Mouse (Mus musculus) ovary, postnatal 14 days (tissue): ENCODE results near the gene Ripply3.
"Not testable (repeated sequence)": the region's sequence is repeated elsewhere in the genome, so short reads cannot be mapped to it uniquely, and the experiment has no call there.

Source experiments
- DNase-seq: peaks from one replicate; pipeline ENCODE4 v3.0.0; 2022; ENCODE audit warnings: low spot score

Ripply3 gene

DNA sequence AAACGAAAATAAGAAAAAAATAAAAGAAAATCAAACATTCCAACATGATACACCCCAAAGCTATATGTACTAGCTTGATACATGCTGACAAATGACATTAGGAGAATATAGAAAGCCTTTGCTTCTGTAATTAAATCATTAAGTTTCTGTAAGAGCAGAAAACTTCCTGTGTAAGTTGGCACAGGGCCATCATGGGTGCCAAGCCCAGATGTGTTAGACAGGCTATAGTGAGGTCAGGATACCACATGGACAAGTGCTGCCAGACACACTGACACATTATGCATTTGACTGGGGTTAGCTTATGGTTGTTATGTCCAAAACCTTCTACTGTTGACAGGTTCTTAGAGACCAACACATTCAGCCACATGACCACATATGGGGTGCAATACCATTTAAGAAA, 13.0 kb upstream of the Ripply3 start:
- DNase-seq = no peak

DNA sequence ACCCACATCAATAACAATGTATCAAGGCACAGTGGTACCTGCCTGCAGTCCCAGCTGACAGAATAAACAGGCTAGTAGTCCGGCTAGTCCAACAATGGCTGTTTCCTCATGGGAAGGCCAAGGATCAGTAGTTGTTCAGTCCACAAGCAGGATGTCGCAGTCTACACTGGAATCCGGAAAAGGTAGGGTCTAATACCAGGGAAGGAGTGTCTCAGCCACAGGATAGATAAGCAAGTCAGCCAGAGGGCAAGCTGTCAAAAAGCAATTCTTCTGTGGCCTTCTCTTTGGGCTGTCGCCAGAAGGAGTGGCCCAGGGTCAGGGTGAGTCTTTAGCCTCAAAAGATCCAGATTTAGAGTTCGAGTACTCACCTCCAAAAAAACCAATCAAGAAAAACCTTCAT, 10.5 kb upstream of the Ripply3 start:
- DNase-seq = no peak

DNA sequence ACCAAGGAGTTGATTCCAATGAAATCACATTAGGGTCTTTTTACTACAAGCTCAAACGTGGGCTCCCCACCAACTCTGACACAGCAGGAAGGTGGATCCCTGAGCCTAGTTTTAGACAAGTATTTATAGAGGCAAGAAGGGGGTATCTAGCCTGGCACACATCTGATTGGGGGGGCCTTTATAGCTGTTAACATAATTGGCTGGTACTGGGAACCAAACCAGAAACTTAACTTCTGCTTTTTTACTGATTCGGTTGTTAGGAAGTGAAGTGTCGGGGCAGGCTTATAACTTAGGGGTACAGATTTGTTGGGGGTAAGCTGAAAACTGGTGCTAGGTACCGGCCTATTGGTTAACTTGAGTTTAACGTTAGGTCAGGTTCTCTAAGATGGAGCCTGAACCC, 8.0 kb upstream of the Ripply3 start:
- no peak for DNase-seq

DNA sequence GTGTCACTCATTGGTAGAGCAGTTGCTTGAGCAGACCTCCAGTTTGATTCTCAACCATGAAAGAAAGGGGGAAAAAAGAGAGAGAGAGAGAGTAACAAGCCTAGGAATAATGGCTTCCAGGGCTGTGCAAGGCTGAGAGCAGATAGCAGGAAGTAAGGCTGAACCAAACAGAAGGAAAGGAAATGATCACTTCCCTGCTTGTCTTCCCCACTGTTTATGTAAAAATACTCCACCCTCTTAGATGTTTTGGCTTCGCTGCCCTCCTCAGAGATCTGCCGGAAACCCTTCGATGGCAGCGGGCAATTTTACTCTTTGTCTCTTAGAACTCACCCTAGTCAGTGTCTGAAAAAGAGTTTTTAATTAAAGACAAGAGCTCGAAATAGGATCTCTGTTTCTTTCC, 4.5 kb upstream of the Ripply3 start:
- DNase-seq = no peak

- DNase-seq = no peak
These were observed 2.2 kb upstream of the Ripply3 start for GRCm38 (mm10) chr16:94326008-94326407.

- no peak for DNase-seq
These were observed 954 bp downstream of the Ripply3 start for GRCm38 (mm10) chr16:94328881-94329867.

DNA sequence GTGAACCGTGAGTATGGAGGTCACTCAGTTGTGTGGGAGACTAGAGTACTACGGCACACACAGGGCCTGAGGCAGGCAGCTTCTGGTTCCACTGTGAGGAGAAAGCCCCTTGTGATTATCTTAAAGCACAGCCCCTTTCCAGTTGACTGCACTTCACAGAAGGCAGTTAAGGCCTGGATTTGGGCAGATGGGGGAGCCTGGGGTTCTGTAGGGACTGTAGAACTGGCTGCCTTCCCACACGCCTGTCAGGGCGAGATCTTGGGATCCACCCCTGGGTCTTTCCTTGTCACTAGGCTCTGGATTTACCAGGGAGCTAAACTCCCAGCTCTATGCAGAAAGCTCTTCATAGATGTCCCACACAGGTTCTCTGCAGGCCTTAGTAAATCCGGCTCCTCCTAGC, 2.2 kb downstream of the Ripply3 start:
- no peak for DNase-seq

DNA sequence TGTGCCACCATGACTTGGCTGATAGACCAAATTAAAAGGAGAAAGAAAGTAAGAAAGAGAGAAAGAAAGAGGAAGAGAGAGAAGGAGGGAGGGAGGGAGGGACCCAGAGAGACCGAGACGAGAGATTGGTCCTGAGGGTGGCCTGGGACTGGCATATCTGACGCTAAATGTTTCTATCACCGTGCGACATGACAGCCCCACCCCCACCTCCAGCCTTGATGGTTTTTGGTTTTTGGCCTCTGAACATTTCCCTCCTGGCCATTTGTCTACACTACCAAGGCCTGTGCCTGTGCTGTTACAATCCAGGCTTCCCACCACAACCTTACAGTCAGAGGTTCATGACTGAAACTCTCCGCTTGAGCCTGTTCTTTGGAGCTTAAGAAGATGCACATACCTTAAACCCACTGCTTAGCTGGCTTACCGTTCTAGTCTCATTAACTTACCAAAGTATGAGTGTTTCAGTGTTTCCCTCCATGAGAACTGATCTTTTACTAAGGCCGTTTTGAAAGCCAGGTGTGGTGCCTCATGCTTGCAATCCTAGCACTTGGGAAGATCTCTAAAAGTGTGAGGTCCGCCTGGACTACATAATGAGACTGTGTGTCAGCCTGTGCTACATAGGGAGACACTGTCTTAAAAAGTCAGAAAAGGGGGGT, 3.1 kb downstream of the Ripply3 start:
- DNase-seq = no peak

GRCm38 (mm10) chr16:94331886-94332252, 3.6 kb downstream of the Ripply3 start:
- DNase-seq = peak; percentile 52

GRCm38 (mm10) chr16:94335656-94336055, 7.4 kb downstream of the Ripply3 start:
- DNase-seq = no peak

DNA sequence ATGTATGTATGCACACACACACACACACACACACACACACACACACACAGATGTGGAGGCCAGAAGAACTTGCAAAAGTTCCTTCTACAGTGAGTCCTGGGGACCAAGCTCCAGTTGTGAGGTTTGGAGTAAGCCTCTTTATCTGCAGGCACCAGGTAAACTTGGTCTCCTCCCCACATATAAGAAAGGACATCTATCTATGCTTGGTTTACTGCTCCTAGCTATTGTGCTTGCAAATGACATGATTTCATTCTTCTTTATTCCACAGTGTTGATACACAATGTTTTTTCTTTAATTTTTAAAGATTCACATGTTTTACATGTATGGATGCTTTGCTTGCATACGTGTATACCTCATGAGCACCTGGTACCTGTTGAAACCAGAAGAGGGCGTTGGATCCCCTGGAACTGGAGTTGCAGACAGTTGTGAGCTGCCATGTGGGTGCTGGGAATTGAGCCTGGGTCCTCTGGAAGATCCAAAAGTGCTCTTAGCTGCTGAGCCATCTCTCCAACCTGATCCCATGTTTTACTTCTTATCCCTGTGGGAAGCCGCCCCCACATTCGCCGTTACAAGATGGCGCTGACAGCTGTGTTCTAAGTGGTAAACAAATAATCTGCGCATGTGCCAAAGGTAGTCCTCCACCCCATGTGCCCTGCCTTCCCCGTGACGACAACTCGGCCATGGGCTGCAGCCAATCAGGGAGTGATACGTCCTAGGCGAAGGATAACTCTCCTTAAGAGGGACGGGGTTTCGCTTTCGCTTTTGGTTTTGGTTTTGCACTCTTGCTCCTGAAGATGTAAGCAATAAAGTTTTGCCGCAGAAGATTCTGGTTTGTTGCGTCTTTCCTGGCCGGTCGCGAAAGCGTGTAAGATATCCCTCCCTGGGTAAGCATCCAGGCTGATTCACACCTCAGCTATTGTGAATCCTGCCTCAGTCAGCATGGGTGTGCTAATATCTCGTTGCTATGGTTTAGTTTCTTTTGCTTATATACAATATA, 11.2 kb downstream of the Ripply3 start:
- DNase-seq = not testable (repeated sequence)

- DNase-seq = no peak
These were observed 17.5 kb downstream of the Ripply3 start for GRCm38 (mm10) chr16:94345733-94346132.

DNA sequence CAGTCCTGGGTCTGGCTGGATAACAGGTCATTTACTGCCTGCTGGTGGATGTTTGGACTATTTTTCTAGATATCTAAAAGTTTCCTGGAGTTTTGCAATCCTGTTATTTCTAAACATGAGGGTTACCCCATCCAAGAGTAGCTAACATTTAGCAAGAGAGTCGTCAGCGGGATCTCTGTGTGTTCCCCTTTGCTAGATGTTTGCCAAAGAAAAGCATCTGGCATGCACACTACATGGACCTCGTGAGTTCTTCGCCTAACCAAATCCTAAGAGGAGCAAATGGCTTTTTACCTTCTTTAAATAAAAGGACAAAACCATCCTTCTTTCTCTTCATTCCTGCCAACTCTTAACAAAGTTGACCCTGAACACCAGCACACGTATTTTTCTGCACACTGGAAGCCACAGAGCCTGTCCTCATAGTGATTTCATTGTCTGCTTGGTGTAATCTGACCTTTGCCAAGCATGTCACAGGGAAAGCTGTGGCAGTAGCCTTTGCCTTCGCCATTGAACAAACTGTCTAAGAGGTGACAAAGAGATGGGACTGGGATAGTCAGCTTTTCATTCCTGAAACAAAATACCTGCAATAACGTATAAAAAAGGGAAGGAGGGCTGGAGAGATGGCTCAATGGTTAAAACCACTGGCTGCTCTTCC, 19.0 kb downstream of the Ripply3 start:
- DNase-seq = no peak

GRCm38 (mm10) chr16:94348779-94349178, 20.6 kb downstream of the Ripply3 start:
- no peak for DNase-seq

- DNase-seq = no peak
These were observed 21.5 kb downstream of the Ripply3 start for GRCm38 (mm10) chr16:94349588-94350286.

GRCm38 (mm10) chr16:94350287-94350677, 22.1 kb downstream of the Ripply3 start:
- no peak for DNase-seq

DNA sequence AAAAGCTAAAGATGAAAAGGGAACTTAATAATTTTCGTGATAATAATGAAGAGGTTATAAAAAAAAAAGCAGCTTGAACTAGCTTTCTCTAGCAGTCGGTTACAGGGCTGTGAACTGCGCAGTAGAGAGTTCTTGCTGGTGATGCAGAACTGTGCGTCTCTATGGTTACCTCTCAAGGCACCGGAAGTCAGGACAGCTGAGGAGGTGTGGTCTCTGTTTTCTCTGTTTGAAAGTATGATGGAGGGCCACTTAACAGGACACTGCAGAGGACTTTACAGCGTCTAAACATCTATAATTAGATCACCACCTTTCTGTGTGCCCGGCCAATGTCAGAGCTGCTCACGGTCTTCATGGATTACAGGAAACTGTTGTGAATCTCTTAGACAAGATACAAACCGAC, 26.2 kb downstream of the Ripply3 start:
- no peak for DNase-seq

- no peak for DNase-seq
These were observed 27.8 kb downstream of the Ripply3 start for GRCm38 (mm10) chr16:94356046-94356445.

DNA sequence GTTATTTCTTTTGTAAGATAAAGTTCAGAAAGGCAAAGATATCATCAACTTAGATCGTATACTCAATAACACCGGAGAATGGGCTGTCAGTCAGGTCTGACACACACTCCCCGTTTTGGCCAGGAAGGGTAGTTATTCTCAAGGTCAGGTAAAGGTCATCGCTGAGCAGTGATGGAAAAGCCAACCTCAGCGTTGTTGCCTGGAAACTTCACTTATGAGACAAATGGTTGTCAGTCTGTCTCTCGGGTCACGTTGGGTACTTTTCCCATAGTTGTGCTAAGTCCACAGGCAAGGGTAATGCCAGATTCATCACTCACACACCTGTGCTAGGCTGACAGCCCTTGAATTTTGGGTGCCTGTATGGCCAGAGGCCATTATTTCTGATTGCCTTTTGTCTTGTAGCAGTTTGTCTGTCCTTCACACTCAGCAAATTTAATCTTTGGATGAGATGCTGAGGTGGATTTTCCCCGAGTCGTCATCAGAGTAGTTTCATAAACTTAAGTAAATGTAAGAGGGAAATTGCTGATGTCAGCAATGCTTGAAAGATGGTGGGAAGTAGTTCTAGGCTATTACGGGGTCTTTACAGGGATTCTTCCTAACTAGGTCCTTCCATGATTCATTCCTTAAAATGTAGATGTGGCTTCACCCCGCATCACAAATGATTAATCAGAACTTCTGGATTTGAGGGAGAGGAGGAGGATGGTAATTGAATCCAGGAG, 28.7 kb downstream of the Ripply3 start:
- DNase-seq = no peak

GRCm38 (mm10) chr16:94358091-94358490, 29.9 kb downstream of the Ripply3 start:
- no peak for DNase-seq
